Mouse (Mus musculus): ENCODE data around the gene Guk1.

DNA sequence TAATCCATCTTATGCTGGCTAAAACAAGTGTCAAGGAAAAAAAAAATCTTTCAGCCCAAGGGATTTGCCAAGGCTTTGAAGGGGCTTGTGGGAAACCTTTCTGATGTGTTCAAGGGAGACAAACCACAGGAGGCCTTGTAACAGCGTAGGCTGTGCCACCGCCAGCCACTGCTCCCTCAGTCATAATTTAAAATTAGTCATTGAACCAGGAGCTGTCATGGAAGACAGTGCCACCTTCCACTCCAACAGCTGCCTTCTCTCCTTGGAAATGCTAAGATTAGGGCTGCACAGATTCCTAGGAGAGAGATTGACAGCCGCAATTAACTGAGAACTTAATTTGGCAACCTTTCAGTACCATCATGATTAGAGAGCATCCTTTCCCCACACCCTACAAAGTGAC, 42.7 kb downstream of the Guk1 start:
- TF ChIP-seq POLR2A (IDR thresholded peaks at IDR 0.05; ENCODE audit: low read depth, low read length) (no peak), CTCF (IDR thresholded peaks at IDR 0.05; ENCODE audit: extremely low read depth, insufficient read length, insufficient replicate concordance, low read depth, low read length) (no peak)
